Mouse (Mus musculus): Measurements from ENCODE around the gene Akr1c19. TPM values are rescaled to one million over a fixed set of nuclear protein-coding genes. Genes with fewer than 3 reads are reported as not detected.
"Not testable (repeated sequence)": the region's sequence is repeated elsewhere in the genome, so short reads cannot be mapped to it uniquely, and the experiment has no call there.

The Akr1c19 gene
- polyA plus RNA-seq, 1 experiment from 2014 or later = not detected

DNA sequence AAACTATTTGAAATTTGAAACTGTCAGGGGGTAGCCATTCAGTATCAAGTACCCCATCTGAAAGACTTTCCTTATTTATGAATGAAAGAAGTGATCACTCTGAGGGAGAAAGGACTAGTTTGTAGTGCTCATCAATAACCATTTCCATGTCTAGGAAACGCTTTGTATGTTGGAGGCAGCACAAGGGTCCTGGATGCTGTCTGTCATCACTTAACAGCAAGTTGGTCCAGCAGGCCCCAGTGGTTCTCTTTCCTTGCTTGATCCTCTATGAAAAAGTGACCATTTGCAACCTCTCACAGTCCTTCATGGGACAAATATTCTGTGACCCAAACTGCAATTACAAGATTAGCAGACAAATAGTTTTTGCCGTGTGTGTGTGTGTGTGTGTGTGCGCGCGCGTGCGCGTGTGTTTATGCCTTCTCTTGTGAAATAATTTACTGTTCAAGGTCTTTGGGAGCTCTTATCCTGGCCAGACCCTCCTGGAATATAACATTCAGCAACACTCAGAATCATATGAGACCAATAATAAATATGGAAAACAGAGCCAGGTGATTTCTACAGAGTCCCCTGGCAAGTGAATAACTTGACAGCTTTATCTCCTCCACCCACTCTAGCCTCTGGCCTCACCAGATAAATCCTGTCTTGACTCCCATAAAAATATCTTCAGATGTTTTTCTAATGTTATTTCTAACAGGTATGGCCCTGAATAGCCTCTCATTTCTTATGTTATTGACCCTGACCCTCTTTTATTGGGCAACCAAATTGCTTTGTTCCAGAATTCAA lies 2.5 kb downstream of the Akr1c19 start:
- no peaks in the 10 kb centered on the region for H3K4me1 ChIP-seq
- H3K4me2 ChIP-seq = no peak overlapping the region
- no peak overlapping the region for H3K4me3 ChIP-seq
- H3K27ac ChIP-seq = no peak overlapping the region
- no peaks in the 10 kb centered on the region for H3K9me3 ChIP-seq
- no peaks in the 10 kb centered on the region for H3K27me3 ChIP-seq
- H3K36me3 ChIP-seq = no peaks in the 10 kb centered on the region
- WGBS = 90% methylated on average over 8 of the region's 8 CpGs
- H3K9ac ChIP-seq = no peak overlapping the region
- no peak for ATAC-seq (ENCODE audit: insufficient number of reproducible peaks, insufficient read depth, low FRiP score, low TSS enrichment, low read depth)

DNA sequence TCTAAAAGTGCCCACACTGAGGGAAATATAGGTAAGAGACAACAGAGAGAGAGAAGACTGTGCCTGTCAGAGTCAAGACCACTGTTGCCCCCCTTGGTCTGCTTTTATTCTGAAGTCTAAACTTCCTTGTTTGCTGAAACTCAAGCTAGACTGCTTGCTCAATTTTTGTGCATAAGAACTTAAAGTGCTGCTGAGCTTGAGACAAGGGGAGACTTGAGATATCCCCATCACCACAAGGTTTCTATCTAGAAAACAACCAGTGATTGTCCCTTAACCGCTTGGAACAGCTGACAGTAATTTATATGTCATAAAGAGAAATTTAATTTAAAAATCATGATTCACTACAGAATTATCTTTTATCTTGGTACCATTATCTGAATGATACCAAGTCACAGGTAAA lies 4.6 kb downstream of the Akr1c19 start:
- no peak overlapping the region for H3K4me3 ChIP-seq
- H3K4me1 ChIP-seq = no peaks in the 10 kb centered on the region
- no peak for ATAC-seq (ENCODE audit: insufficient number of reproducible peaks, insufficient read depth, low FRiP score, low TSS enrichment, low read depth)
- H3K27me3 ChIP-seq = no peaks in the 10 kb centered on the region
- H3K9ac ChIP-seq = no peak overlapping the region
- H3K27ac ChIP-seq = no peak overlapping the region
- H3K9me3 ChIP-seq = no peaks in the 10 kb centered on the region
- 75% methylated on average over 1 of the region's 1 CpGs for WGBS
- no peak overlapping the region for H3K4me2 ChIP-seq
- no peaks in the 10 kb centered on the region for H3K36me3 ChIP-seq

DNA sequence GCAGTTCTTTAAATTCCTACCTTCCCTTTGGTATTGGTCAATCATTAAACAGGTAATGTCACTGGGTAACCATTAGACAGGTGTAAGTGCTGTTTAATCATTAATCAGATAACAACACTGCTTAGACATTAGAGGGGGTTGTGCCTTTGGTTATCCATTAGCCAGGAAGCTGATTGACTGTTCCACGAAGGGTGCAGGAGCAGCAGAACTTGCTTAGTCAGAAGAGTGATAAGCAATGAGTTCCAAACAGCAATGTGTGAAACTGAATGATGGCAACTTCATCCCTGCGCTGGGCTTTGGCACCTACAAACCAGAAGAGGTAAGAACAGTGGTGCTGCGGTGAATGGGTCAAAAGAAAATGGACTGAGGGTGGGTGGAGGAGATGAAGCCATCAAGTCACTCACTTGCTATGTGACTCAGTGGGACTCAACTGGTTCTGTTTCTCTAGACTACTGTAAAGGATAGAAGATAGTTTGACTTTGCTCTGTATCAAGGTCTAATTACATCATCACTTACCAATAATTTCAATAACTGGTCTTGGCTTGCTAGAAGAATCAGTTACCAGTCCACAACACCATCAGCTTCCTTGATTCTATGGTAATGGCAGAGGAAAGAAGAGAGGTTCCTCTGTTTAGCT lies 5.2 kb downstream of the Akr1c19 start:
- Histone ChIP-seq H3K36me3 (no peaks in the 10 kb centered on the region), H3K27me3 (no peaks in the 10 kb centered on the region), H3K27ac (no peak overlapping the region), H3K9ac (no peak overlapping the region), H3K9me3 (no peaks in the 10 kb centered on the region), H3K4me1 (no peaks in the 10 kb centered on the region), H3K4me3 (no peak overlapping the region), H3K4me2 (no peak overlapping the region)
- ATAC-seq (ENCODE audit: insufficient number of reproducible peaks, insufficient read depth, low FRiP score, low TSS enrichment, low read depth) = no peak
- 88% methylated on average over 3 of the region's 3 CpGs for WGBS

GRCm38 (mm10) chr13:4244861-4245559 lies 16.5 kb downstream of the Akr1c19 start:
- WGBS = 2% methylated on average over 13 of the region's 13 CpGs
- 0 out of 2 replicates have a peak overlapping the region, but pooled peaks have one; percentile 44 for H3K9ac ChIP-seq
- H3K9me3 ChIP-seq = no peaks in the 10 kb centered on the region
- H3K27ac ChIP-seq = no peak overlapping the region
- no peaks in the 10 kb centered on the region for H3K27me3 ChIP-seq
- peak overlapping the region; percentile 62 for H3K4me2 ChIP-seq
- no peaks in the 10 kb centered on the region for H3K4me1 ChIP-seq
- no peaks in the 10 kb centered on the region for H3K36me3 ChIP-seq
- H3K4me3 ChIP-seq = peak overlapping the region; percentile 34
- ATAC-seq (ENCODE audit: insufficient number of reproducible peaks, insufficient read depth, low FRiP score, low TSS enrichment, low read depth) = peak; percentile 75; the same call in 1 of the 2 replicates

GRCm38 (mm10) chr13:4249347-4249746 lies 20.8 kb downstream of the Akr1c19 start:
- no peak overlapping the region for H3K4me3 ChIP-seq
- H3K36me3 ChIP-seq = no peaks in the 10 kb centered on the region
- ATAC-seq (ENCODE audit: insufficient number of reproducible peaks, insufficient read depth, low FRiP score, low TSS enrichment, low read depth) = no peak
- no peaks in the 10 kb centered on the region for H3K9me3 ChIP-seq
- no peak overlapping the region for H3K27ac ChIP-seq
- 70% methylated on average over 3 of the region's 3 CpGs for WGBS
- no peak overlapping the region for H3K9ac ChIP-seq
- H3K27me3 ChIP-seq = no peaks in the 10 kb centered on the region
- H3K4me1 ChIP-seq = no peaks in the 10 kb centered on the region
- H3K4me2 ChIP-seq = no peak overlapping the region

- H3K27me3 ChIP-seq; H3K9me3 ChIP-seq; H3K36me3 ChIP-seq; H3K4me2 ChIP-seq; H3K27ac ChIP-seq; H3K4me3 ChIP-seq; H3K9ac ChIP-seq; H3K4me1 ChIP-seq; ATAC-seq (ENCODE audit: insufficient number of reproducible peaks, insufficient read depth, low FRiP score, low TSS enrichment, low read depth): not testable (repeated sequence)
Observed at GRCm38 (mm10) chr13:4256894-4257293, 28.4 kb downstream of the Akr1c19 start.

DNA sequence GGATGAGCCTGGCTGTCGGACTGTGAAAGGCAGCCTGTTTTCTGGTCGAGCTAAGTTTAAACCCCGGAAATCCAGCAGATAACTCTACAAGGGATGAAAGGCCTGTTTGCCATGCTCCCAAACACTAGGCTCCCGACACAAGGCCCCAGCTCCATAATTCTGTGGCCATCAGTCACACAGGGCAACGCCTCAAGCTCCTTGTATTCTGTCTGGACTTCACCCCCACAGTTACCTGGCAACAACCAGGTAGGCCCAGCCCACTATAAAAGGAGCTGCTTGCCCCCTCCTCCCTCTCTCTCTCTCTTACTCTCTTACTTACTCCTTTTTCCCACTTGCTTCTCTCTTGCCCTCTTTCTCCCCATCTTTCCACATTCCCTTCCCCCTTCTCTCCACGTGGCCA lies 28.8 kb downstream of the Akr1c19 start:
- no peaks in the 10 kb centered on the region for H3K27me3 ChIP-seq
- H3K4me3 ChIP-seq = no peak overlapping the region
- WGBS = 81% methylated on average over 6 of the region's 6 CpGs
- H3K9ac ChIP-seq = no peak overlapping the region
- H3K4me1 ChIP-seq = no peaks in the 10 kb centered on the region
- no peaks in the 10 kb centered on the region for H3K9me3 ChIP-seq
- H3K27ac ChIP-seq = no peak overlapping the region
- no peak overlapping the region for H3K4me2 ChIP-seq
- ATAC-seq (ENCODE audit: insufficient number of reproducible peaks, insufficient read depth, low FRiP score, low TSS enrichment, low read depth) = no peak
- H3K36me3 ChIP-seq = no peaks in the 10 kb centered on the region

- H3K4me1 ChIP-seq = no peaks in the 10 kb centered on the region
- no peak overlapping the region for H3K4me3 ChIP-seq
- H3K36me3 ChIP-seq = no peaks in the 10 kb centered on the region
- H3K27me3 ChIP-seq = no peaks in the 10 kb centered on the region
- no peaks in the 10 kb centered on the region for H3K9me3 ChIP-seq
- no peak overlapping the region for H3K9ac ChIP-seq
- ATAC-seq (ENCODE audit: insufficient number of reproducible peaks, insufficient read depth, low FRiP score, low TSS enrichment, low read depth) = no peak
- no peak overlapping the region for H3K27ac ChIP-seq
- 86% methylated on average over 3 of the region's 3 CpGs for WGBS
- no peak overlapping the region for H3K4me2 ChIP-seq
Observed at GRCm38 (mm10) chr13:4264612-4265011, 36.1 kb downstream of the Akr1c19 start.

DNA sequence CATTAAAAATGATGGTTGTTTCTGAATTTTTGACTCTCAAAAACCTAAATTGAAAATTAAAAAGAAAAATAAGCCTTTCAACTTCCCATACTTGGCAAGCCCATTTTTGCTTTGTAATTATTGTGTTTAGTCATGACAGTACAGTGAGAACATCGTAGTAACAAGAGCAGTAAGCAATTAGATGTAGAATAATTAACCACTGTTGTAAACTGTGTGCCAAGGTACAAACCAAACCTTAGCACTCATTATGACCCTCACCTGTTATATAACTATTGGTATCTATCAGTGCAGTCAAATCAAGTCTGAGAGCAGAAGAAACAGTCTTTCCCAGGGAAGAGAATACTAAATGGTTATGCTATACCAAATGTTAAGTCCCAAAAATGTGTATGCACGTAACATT lies 36.5 kb downstream of the Akr1c19 start:
- H3K4me2 ChIP-seq = no peak overlapping the region
- no peak overlapping the region for H3K27ac ChIP-seq
- WGBS = 87% methylated on average over 2 of the region's 2 CpGs
- no peaks in the 10 kb centered on the region for H3K27me3 ChIP-seq
- H3K36me3 ChIP-seq = no peaks in the 10 kb centered on the region
- H3K9ac ChIP-seq = no peak overlapping the region
- H3K4me1 ChIP-seq = no peaks in the 10 kb centered on the region
- no peak overlapping the region for H3K4me3 ChIP-seq
- no peak for ATAC-seq (ENCODE audit: insufficient number of reproducible peaks, insufficient read depth, low FRiP score, low TSS enrichment, low read depth)
- no peaks in the 10 kb centered on the region for H3K9me3 ChIP-seq

DNA sequence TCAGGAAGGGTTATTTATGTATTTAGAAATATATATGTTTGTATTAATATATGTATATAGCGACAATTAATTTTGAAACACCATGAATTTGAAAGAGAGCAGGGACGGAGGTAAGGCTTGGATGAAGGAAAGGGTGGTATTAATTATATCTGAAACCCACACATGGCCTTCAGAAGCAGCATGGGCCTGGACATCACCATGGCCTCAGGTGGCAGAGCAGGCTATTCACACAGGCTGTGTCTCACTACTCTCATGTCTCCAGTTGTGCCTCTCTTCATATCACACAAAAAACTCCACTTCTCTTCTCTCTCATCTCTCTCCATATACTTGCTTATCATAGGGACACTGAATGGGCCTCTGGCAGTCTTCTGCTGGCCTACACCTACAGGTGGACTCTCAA lies 37.0 kb downstream of the Akr1c19 start:
- H3K27me3 ChIP-seq = not testable (repeated sequence)

GRCm38 (mm10) chr13:4270860-4271259 lies 42.4 kb downstream of the Akr1c19 start:
- no peak overlapping the region for H3K4me3 ChIP-seq
- H3K4me1 ChIP-seq = no peaks in the 10 kb centered on the region
- H3K9ac ChIP-seq = no peak overlapping the region
- no peaks in the 10 kb centered on the region for H3K36me3 ChIP-seq
- H3K9me3 ChIP-seq = no peaks in the 10 kb centered on the region
- no peak overlapping the region for H3K27ac ChIP-seq
- no peak for ATAC-seq (ENCODE audit: insufficient number of reproducible peaks, insufficient read depth, low FRiP score, low TSS enrichment, low read depth)
- H3K4me2 ChIP-seq = no peak overlapping the region
- H3K27me3 ChIP-seq = no peaks in the 10 kb centered on the region

More for the DNA sequence above, 37.0 kb downstream of the Akr1c19 start:
- H3K9ac ChIP-seq; H3K9me3 ChIP-seq; H3K36me3 ChIP-seq; H3K4me2 ChIP-seq; H3K4me3 ChIP-seq; H3K4me1 ChIP-seq; H3K27ac ChIP-seq; ATAC-seq (ENCODE audit: insufficient number of reproducible peaks, insufficient read depth, low FRiP score, low TSS enrichment, low read depth): not testable (repeated sequence)
- 86% methylated on average over 2 of the region's 2 CpGs for WGBS

DNA sequence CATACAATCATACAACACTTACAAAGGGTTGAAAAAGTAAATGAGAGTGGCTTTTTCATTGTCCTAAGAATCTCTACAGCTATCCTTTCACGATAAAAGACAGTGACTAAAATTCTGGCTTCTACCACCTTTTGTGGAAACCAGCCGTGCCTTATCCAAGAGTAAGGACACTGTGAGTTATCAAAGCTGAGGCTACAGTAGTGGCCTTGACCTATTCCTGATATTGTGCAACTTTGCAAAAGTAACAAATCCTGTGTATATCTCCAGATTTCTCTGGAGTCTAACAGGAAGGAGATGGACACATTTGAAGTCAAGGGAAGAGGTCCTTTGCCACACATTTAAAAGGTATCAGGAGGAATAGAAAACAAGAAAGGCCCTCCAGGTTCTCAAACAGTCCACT lies 49.0 kb downstream of the Akr1c19 start:
- Histone ChIP-seq H3K36me3 (no peaks in the 10 kb centered on the region), H3K4me2 (no peak overlapping the region), H3K27me3 (no peaks in the 10 kb centered on the region), H3K9me3 (no peaks in the 10 kb centered on the region), H3K27ac (no peak overlapping the region), H3K4me1 (no peaks in the 10 kb centered on the region), H3K4me3 (no peak overlapping the region), H3K9ac (no peak overlapping the region)
- WGBS = 88% methylated on average over 2 of the region's 2 CpGs
- ATAC-seq (ENCODE audit: insufficient number of reproducible peaks, insufficient read depth, low FRiP score, low TSS enrichment, low read depth) = no peak

All from embryonic facial prominence, embryonic 13.5 days (tissue).